Mouse (Mus musculus): ENCODE results near the gene Rnf17. TPM values are rescaled to one million over a fixed set of nuclear protein-coding genes. Genes with fewer than 3 reads are reported as not detected.

The Rnf17 gene
- polyA plus RNA-seq, 1 experiment = 1.3 TPM

GRCm38 (mm10) chr14:56554716-56555115 lies 152.3 kb downstream of the Rnf17 start:
- Histone ChIP-seq H3K27ac (ENCODE audit: insufficient read depth, low read depth, low read length) (no peak overlapping the region), H3K4me1 (ENCODE audit: control insufficient read depth, insufficient read depth, low read length) (no peaks in the 10 kb centered on the region), H3K4me3 (ENCODE audit: insufficient read depth, low read length) (no peak overlapping the region)
- TF ChIP-seq POLR2A (IDR thresholded peaks at IDR 0.05; ENCODE audit: borderline replicate concordance, low read depth, low read length) (no peak), CTCF (IDR thresholded peaks at IDR 0.05; ENCODE audit: low read depth, low read length) (no peak)

- TF ChIP-seq POLR2A (IDR thresholded peaks at IDR 0.05; ENCODE audit: borderline replicate concordance, low read depth, low read length) (no peak), CTCF (IDR thresholded peaks at IDR 0.05; ENCODE audit: low read depth, low read length) (no peak)
- no peak overlapping the region for H3K27ac ChIP-seq (ENCODE audit: insufficient read depth, low read depth, low read length)
- H3K4me3 ChIP-seq (ENCODE audit: insufficient read depth, low read length) = no peak overlapping the region
- no peaks in the 10 kb centered on the region for H3K4me1 ChIP-seq (ENCODE audit: control insufficient read depth, insufficient read depth, low read length)
These were observed 156.8 kb downstream of the Rnf17 start for GRCm38 (mm10) chr14:56559134-56559533.

GRCm38 (mm10) chr14:56567476-56567875 lies 165.1 kb downstream of the Rnf17 start:
- no peak overlapping the region for H3K27ac ChIP-seq (ENCODE audit: insufficient read depth, low read depth, low read length)
- H3K4me1 ChIP-seq (ENCODE audit: control insufficient read depth, insufficient read depth, low read length) = peaks cover 20% of the 10 kb centered on the region
- TF ChIP-seq CTCF (IDR thresholded peaks at IDR 0.05; ENCODE audit: low read depth, low read length) (no peak), POLR2A (IDR thresholded peaks at IDR 0.05; ENCODE audit: borderline replicate concordance, low read depth, low read length) (no peak)
- no peak overlapping the region for H3K4me3 ChIP-seq (ENCODE audit: insufficient read depth, low read length)

- Histone ChIP-seq H3K4me3 (ENCODE audit: insufficient read depth, low read length) (no peak overlapping the region), H3K4me1 (ENCODE audit: control insufficient read depth, insufficient read depth, low read length) (peaks cover 22% of the 10 kb centered on the region), H3K27ac (ENCODE audit: insufficient read depth, low read depth, low read length) (no peak overlapping the region)
- TF ChIP-seq CTCF (IDR thresholded peaks at IDR 0.05; ENCODE audit: low read depth, low read length) (no peak), POLR2A (IDR thresholded peaks at IDR 0.05; ENCODE audit: borderline replicate concordance, low read depth, low read length) (no peak)
These were observed 166.7 kb downstream of the Rnf17 start for GRCm38 (mm10) chr14:56569041-56569440.

GRCm38 (mm10) chr14:56571310-56572093 lies 169.1 kb downstream of the Rnf17 start:
- 0 out of 2 replicates have a peak overlapping the region, but pooled peaks have one; percentile 2 for H3K27ac ChIP-seq (ENCODE audit: insufficient read depth, low read depth, low read length)
- TF ChIP-seq POLR2A (IDR thresholded peaks at IDR 0.05; ENCODE audit: borderline replicate concordance, low read depth, low read length) (no peak), CTCF (IDR thresholded peaks at IDR 0.05; ENCODE audit: low read depth, low read length) (no peak)
- peak overlapping the region; percentile 67 for H3K4me3 ChIP-seq (ENCODE audit: insufficient read depth, low read length)
- H3K4me1 ChIP-seq (ENCODE audit: control insufficient read depth, insufficient read depth, low read length) = peaks cover 28% of the 10 kb centered on the region

- no peak for TF ChIP-seq CTCF (IDR thresholded peaks at IDR 0.05; ENCODE audit: low read depth, low read length)
- no peak for TF ChIP-seq POLR2A (IDR thresholded peaks at IDR 0.05; ENCODE audit: borderline replicate concordance, low read depth, low read length)
- Histone ChIP-seq H3K27ac (ENCODE audit: insufficient read depth, low read depth, low read length) (no peak overlapping the region), H3K4me1 (ENCODE audit: control insufficient read depth, insufficient read depth, low read length) (peaks cover 25% of the 10 kb centered on the region), H3K4me3 (ENCODE audit: insufficient read depth, low read length) (no peak overlapping the region)
These were observed 170.2 kb downstream of the Rnf17 start for GRCm38 (mm10) chr14:56572546-56572945.

Other genes starting within 250 kb of the Rnf17 start
- gene Gzmg, start 243.0 kb upstream of the Rnf17 start, polyA plus RNA-seq (2012; ENCODE audit: insufficient read depth, insufficient read length, missing spikeins) = not detected in 2 replicates
- gene Gzmn, start 228.0 kb upstream of the Rnf17 start, polyA plus RNA-seq (2012; ENCODE audit: insufficient read depth, insufficient read length, missing spikeins) = not detected in 2 replicates
- gene Gzmf, start 191.2 kb upstream of the Rnf17 start, polyA plus RNA-seq (2012; ENCODE audit: insufficient read depth, insufficient read length, missing spikeins) = not detected in 2 replicates
- gene Gzmc, start 167.9 kb upstream of the Rnf17 start, polyA plus RNA-seq (2012; ENCODE audit: insufficient read depth, insufficient read length, missing spikeins) = not detected in 2 replicates
- not detected in 2 replicates for gene Gzmb, start 140.3 kb upstream of the Rnf17 start, polyA plus RNA-seq (2012; ENCODE audit: insufficient read depth, insufficient read length, missing spikeins)
- not detected in 2 replicates for gene Atp12a, start 37.5 kb upstream of the Rnf17 start, polyA plus RNA-seq (2012; ENCODE audit: insufficient read depth, insufficient read length, missing spikeins)
- 9.6 and 17.0 TPM in 2 replicates for gene Cenpj, start 172.8 kb downstream of the Rnf17 start, polyA plus RNA-seq (2012; ENCODE audit: insufficient read depth, insufficient read length, missing spikeins)
- 38.3 and 43.7 TPM in 2 replicates for gene Parp4, start 173.0 kb downstream of the Rnf17 start, polyA plus RNA-seq (2012; ENCODE audit: insufficient read depth, insufficient read length, missing spikeins)